Mouse (Mus musculus) hindbrain, embryonic 14.5 days (tissue): Measurements from ENCODE around the gene Afap1. TPM values are rescaled to one million over a fixed set of nuclear protein-coding genes. Genes with fewer than 3 reads are reported as not detected.

ENCODE experiments used
- ATAC-seq: fragments of 200-750 bp; cut with Nextera tagmentation; 2 replicates; pipeline ENCODE4 v1.8.0; 2017; ENCODE audit warnings: moderate number of reproducible peaks, mild to moderate bottlenecking, moderate TSS enrichment, moderate library complexity; ENCODE audit not compliant: low FRiP score
- DNase-seq: peaks from one replicate; pipeline ENCODE4 v3.0.0-alpha.2; 2015; ENCODE audit warnings: low spot score
- H3K27ac ChIP-seq: fragments of 300-500 bp; sonication (generic); 2 replicates; pipeline ENCODE4 v1.5.1; 2014; ENCODE audit warnings: mild to moderate bottlenecking, moderate library complexity
- H3K27me3 ChIP-seq: fragments of 300-500 bp; sonication (generic); 2 replicates; pipeline ENCODE4 v1.6.1; 2014; ENCODE audit warnings: mild to moderate bottlenecking, low read length, mixed read lengths; ENCODE audit not compliant: control insufficient read depth, insufficient read depth
- H3K36me3 ChIP-seq: fragments of 300-500 bp; sonication (generic); replicated peaks from 2 replicates; pipeline ENCODE4 v1.6.1; 2014; ENCODE audit not compliant: control insufficient read depth, insufficient read depth
- H3K4me1 ChIP-seq: fragments of 300-500 bp; sonication (generic); replicated peaks from 2 replicates; pipeline ENCODE4 v1.6.1; 2014; ENCODE audit warnings: antibody characterized with exemption, low read length, mixed read lengths; ENCODE audit not compliant: control insufficient read depth, insufficient read depth
- H3K4me2 ChIP-seq: fragments of 300-500 bp; sonication (generic); replicated peaks from 2 replicates; pipeline ENCODE4 v1.6.1; 2014; ENCODE audit warnings: mild to moderate bottlenecking, moderate library complexity
- H3K4me3 ChIP-seq: fragments of 300-500 bp; sonication (generic); replicated peaks from 2 replicates; pipeline ENCODE4 v1.5.1; 2014; ENCODE audit warnings: mild to moderate bottlenecking, low read length
- H3K9ac ChIP-seq: fragments of 300-500 bp; sonication (generic); 2 replicates; pipeline ENCODE4 v1.6.1; 2014
- H3K9me3 ChIP-seq: fragments of 300-500 bp; sonication (generic); 2 replicates; pipeline ENCODE4 v1.6.1; 2016; ENCODE audit warnings: low read length; ENCODE audit not compliant: control insufficient read depth
- WGBS: fragments of 180-500 bp; shearing (Covaris S2); extraction: QIAGEN DNeasy Blood & Tissue Kit; methylation state at CpG from one replicate; pipeline ENCODE4 v1.1.7; 2014; 5-methylcytosine and 5-hydroxymethylcytosine counted together
- polyA plus RNA-seq: library from polyadenylated mRNA; unstranded; fragments of >200 nt; fragmentation: Nextera tagmentation; extraction: Ambion mirVana; gene quantifications from 2 replicates; pipeline ENCODE4 v1.2.1, GENCODE M21; 2014

The Afap1 gene
- polyA plus RNA-seq, 1 experiment from 2014 or later = 72.3 TPM

- DNase-seq = no peak
- Histone ChIP-seq H3K27ac (no peak overlapping the region), H3K9ac (no peak overlapping the region), H3K36me3 (no peaks in the 10 kb centered on the region), H3K4me3 (no peak overlapping the region), H3K9me3 (no peaks in the 10 kb centered on the region), H3K27me3 (no peaks in the 10 kb centered on the region), H3K4me2 (no peak overlapping the region), H3K4me1 (peaks cover 9% of the 10 kb centered on the region; the same call in 1 of the 2 replicates)
- no peak for ATAC-seq
- WGBS = 90% methylated on average over 5 of the region's 5 CpGs
Measured at GRCm38 (mm10) chr5:35876236-35876635, 16.9 kb upstream of the Afap1 start.

GRCm38 (mm10) chr5:35879199-35879598 is 13.9 kb upstream of the Afap1 start:
- Histone ChIP-seq H3K27ac (no peak overlapping the region), H3K4me2 (no peak overlapping the region), H3K9ac (no peak overlapping the region), H3K9me3 (no peaks in the 10 kb centered on the region), H3K4me3 (no peak overlapping the region), H3K27me3 (no peaks in the 10 kb centered on the region), H3K4me1 (peaks cover 9% of the 10 kb centered on the region; the same call in 1 of the 2 replicates), H3K36me3 (no peaks in the 10 kb centered on the region)
- ATAC-seq (no peak), DNase-seq (no peak)
- WGBS = 77% methylated on average over 8 of the region's 8 CpGs

- no peak for ATAC-seq
- no peaks in the 10 kb centered on the region for H3K36me3 ChIP-seq
- no peak overlapping the region for H3K9ac ChIP-seq
- no peaks in the 10 kb centered on the region for H3K27me3 ChIP-seq
- H3K4me1 ChIP-seq = peaks cover 9% of the 10 kb centered on the region; the same call in 1 of the 2 replicates
- DNase-seq = no peak
- no peak overlapping the region for H3K4me3 ChIP-seq
- H3K27ac ChIP-seq = no peak overlapping the region
- H3K9me3 ChIP-seq = no peaks in the 10 kb centered on the region
- no peak overlapping the region for H3K4me2 ChIP-seq
- 48% methylated on average over 9 of the region's 9 CpGs for WGBS
Measured at GRCm38 (mm10) chr5:35882391-35882790, 10.7 kb upstream of the Afap1 start.

- no peak overlapping the region for H3K4me2 ChIP-seq
- no peak overlapping the region for H3K4me3 ChIP-seq
- H3K4me1 ChIP-seq = peaks cover 7% of the 10 kb centered on the region; the same call in 1 of the 2 replicates
- H3K9ac ChIP-seq = no peak overlapping the region
- ATAC-seq = no peak
- no peaks in the 10 kb centered on the region for H3K36me3 ChIP-seq
- H3K27ac ChIP-seq = no peak overlapping the region
- DNase-seq = no peak
- H3K9me3 ChIP-seq = no peaks in the 10 kb centered on the region
- H3K27me3 ChIP-seq = no peaks in the 10 kb centered on the region
- 38% methylated on average over 11 of the region's 11 CpGs for WGBS
Measured at GRCm38 (mm10) chr5:35884262-35884661, 8.9 kb upstream of the Afap1 start.

GRCm38 (mm10) chr5:35884689-35885088 is 8.4 kb upstream of the Afap1 start:
- DNase-seq = no peak
- no peak overlapping the region for H3K9ac ChIP-seq
- no peak overlapping the region for H3K4me2 ChIP-seq
- ATAC-seq = no peak
- no peak overlapping the region for H3K4me3 ChIP-seq
- 92% methylated on average over 5 of the region's 5 CpGs for WGBS
- H3K9me3 ChIP-seq = no peaks in the 10 kb centered on the region
- no peak overlapping the region for H3K27ac ChIP-seq
- H3K27me3 ChIP-seq = no peaks in the 10 kb centered on the region
- H3K4me1 ChIP-seq = peaks cover 3% of the 10 kb centered on the region; the same call in 1 of the 2 replicates
- H3K36me3 ChIP-seq = no peaks in the 10 kb centered on the region

- no peak for ATAC-seq
- no peaks in the 10 kb centered on the region for H3K9me3 ChIP-seq
- 0 out of 2 replicates have a peak, but pooled peaks cover 5% of the 10 kb centered on the region for H3K4me1 ChIP-seq
- no peak overlapping the region for H3K4me3 ChIP-seq
- WGBS = 52% methylated on average over 9 of the region's 9 CpGs
- H3K4me2 ChIP-seq = no peak overlapping the region
- no peak overlapping the region for H3K27ac ChIP-seq
- no peak overlapping the region for H3K9ac ChIP-seq
- H3K36me3 ChIP-seq = no peaks in the 10 kb centered on the region
- DNase-seq = peak; percentile 64
- no peaks in the 10 kb centered on the region for H3K27me3 ChIP-seq
Measured at GRCm38 (mm10) chr5:35888959-35889358, 4.2 kb upstream of the Afap1 start.

- WGBS = 31% methylated on average over 2 of the region's 2 CpGs
- H3K9ac ChIP-seq = no peak overlapping the region
- 0 out of 2 replicates have a peak, but pooled peaks cover 7% of the 10 kb centered on the region for H3K4me1 ChIP-seq
- DNase-seq (no peak), ATAC-seq (no peak)
- no peaks in the 10 kb centered on the region for H3K27me3 ChIP-seq
- no peaks in the 10 kb centered on the region for H3K36me3 ChIP-seq
- no peaks in the 10 kb centered on the region for H3K9me3 ChIP-seq
- H3K4me2 ChIP-seq = no peak overlapping the region
- no peak overlapping the region for H3K4me3 ChIP-seq
- no peak overlapping the region for H3K27ac ChIP-seq
Measured at GRCm38 (mm10) chr5:35889641-35890040, 3.5 kb upstream of the Afap1 start.

- ATAC-seq (no peak), DNase-seq (no peak)
- Histone ChIP-seq H3K4me1 (peaks cover 22% of the 10 kb centered on the region), H3K9me3 (no peaks in the 10 kb centered on the region), H3K27ac (no peak overlapping the region), H3K4me2 (no peak overlapping the region), H3K36me3 (no peaks in the 10 kb centered on the region), H3K9ac (no peak overlapping the region), H3K27me3 (no peaks in the 10 kb centered on the region), H3K4me3 (no peak overlapping the region)
- WGBS = 90% methylated on average over 13 of the region's 13 CpGs
Measured at GRCm38 (mm10) chr5:35890985-35891730, 2.0 kb upstream of the Afap1 start.

- DNase-seq = no peak
- WGBS = 82% methylated on average over 3 of the region's 3 CpGs
- Histone ChIP-seq H3K9me3 (no peaks in the 10 kb centered on the region), H3K27me3 (no peaks in the 10 kb centered on the region), H3K4me3 (no peak overlapping the region), H3K4me2 (peak overlapping the region; percentile 93), H3K4me1 (peaks cover 34% of the 10 kb centered on the region), H3K36me3 (no peaks in the 10 kb centered on the region), H3K27ac (peak overlapping the region; percentile 63; the same call in 1 of the 2 replicates), H3K9ac (0 out of 2 replicates have a peak overlapping the region, but pooled peaks have one; percentile 99)
- no peak for ATAC-seq
Measured at GRCm38 (mm10) chr5:35892363-35892762, 756 bp upstream of the Afap1 start.
